Mouse (Mus musculus): ENCODE data around the gene Man1b1. TPM values are rescaled to one million over a fixed set of nuclear protein-coding genes. Genes with fewer than 3 reads are reported as not detected.

Man1b1 gene
- 48.8 and 52.0 TPM in 2 replicates for polyA plus RNA-seq (2015; fragmentation: Nextera tagmentation; extraction: Ambion mirVana)

DNA sequence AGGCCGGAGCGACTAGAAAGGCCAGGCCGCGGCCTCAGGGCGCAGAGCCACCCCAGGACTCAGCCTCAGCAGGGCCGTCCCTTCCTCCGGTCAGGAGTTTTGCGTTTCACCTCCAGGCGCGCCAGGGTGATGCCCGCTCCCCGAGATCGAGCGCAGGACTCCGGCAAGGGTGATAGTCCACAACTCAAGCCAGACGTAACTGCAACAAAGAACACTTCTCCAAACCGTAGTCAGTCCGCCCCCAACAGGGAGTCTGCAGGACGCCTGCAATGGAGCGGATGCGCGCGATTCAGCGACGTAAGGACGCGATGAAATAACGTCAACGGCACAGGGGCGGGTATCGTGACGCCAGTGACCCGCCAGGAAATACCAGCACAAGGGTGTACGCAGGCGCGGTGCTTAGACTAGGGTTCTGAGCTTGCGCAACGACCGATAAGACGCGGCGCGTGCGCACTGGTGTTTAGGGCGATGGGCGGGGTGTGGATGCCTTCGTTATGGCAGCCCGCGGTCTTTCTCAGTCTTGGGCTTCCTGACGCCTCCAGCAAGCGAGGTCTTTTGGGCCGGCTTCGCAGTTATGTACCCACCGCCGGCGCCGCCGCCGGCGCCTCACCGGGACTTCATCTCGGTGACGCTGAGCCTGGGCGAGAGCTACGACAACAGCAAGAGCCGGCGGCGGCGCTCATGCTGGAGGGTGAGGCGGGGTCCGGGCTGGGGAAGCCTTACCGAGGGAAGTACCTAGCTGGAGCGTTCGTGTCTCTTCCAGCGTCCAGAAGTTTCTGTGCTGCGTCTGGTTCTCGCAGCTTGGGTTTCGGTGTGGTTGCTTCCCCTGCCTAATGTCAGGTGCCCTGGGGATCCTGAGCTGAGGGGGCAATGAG, at the start of gene Man1b1:
TSS of gene Man1b1 (plus strand) at position 53 of the 875 bp plus-strand sequence.
- Histone ChIP-seq H3K9me3 (no peaks in the 10 kb centered on the region), H3K27me3 (no peaks in the 10 kb centered on the region), H3K9ac (peak within 1 kb of the TSS; percentile 88), H3K27ac (peak within 1 kb of the TSS; percentile 80), H3K4me3 (peak within 1 kb of the TSS; percentile 80), H3K4me2 (peak within 1 kb of the TSS; percentile 87), H3K36me3 (peaks cover 34% of the 10 kb centered on the region), H3K4me1 (peaks cover 17% of the 10 kb centered on the region)
- under 1% methylated on average over 78 of the region's 78 CpGs for WGBS
- peak; percentile 99 for ATAC-seq (ENCODE audit: borderline replicate concordance, extremely low read depth, low FRiP score, low TSS enrichment)

DNA sequence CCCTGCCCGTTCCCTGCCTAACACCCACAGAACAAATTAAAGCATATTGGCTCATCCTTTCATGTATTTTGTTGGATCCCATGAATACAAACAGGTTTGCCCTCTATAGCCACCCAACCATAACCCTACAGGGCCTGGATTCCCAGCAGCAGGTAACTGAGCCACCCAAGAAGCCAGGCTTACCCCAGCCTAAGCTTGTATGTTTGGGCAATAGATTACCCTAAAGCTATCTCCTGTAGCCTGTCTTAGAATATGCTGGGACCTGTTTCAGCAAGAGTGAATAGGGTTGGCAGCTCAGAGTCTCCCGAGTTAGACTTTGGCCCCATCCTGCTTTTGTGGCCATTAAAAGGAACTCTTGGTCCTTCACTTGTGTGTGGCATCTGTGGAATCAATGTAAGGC, 46.6 kb upstream of the Man1b1 start:
- ATAC-seq (ENCODE audit: borderline replicate concordance, extremely low read depth, low FRiP score, low TSS enrichment): no peak
- Histone ChIP-seq H3K4me1 (peaks cover 36% of the 10 kb centered on the region; the same call in 1 of the 2 replicates), H3K4me3 (no peak overlapping the region), H3K27ac (peak overlapping the region; percentile 79; the same call in 1 of the 2 replicates), H3K36me3 (peaks cover 50% of the 10 kb centered on the region), H3K27me3 (peaks cover 28% of the 10 kb centered on the region), H3K4me2 (no peak overlapping the region), H3K9me3 (no peaks in the 10 kb centered on the region), H3K9ac (no peak overlapping the region)
- WGBS: 80% methylated on average over 2 of the region's 2 CpGs

DNA sequence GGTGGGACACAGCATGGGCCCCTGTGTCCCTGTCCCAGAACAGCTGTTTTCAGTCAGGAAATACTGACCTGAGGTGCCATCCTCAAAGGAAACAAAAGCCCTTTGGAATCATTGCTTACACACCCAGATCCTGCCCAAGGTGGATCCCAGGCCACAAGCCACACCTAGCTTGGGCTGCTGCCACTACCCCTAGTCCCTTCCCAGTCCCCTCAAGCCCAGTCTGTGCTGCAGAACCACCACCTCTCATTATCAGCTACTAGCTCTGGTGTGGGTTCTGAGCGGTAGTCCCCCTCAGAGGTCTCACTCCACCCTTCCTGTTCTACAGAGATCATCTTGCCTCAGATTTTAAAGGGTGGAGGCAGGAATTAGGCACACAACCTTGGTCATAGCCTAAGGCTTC, 45.8 kb upstream of the Man1b1 start:
- no peak overlapping the region for H3K9ac ChIP-seq
- H3K4me1 ChIP-seq: peaks cover 42% of the 10 kb centered on the region
- peaks cover 35% of the 10 kb centered on the region for H3K27me3 ChIP-seq
- H3K4me2 ChIP-seq: 0 out of 2 replicates have a peak overlapping the region, but pooled peaks have one; percentile 16
- no peak for ATAC-seq (ENCODE audit: borderline replicate concordance, extremely low read depth, low FRiP score, low TSS enrichment)
- peak overlapping the region; percentile 79 for H3K27ac ChIP-seq
- peaks cover 42% of the 10 kb centered on the region for H3K36me3 ChIP-seq
- no peak overlapping the region for H3K4me3 ChIP-seq
- 58% methylated on average over 1 of the region's 1 CpGs for WGBS
- H3K9me3 ChIP-seq: no peaks in the 10 kb centered on the region

DNA sequence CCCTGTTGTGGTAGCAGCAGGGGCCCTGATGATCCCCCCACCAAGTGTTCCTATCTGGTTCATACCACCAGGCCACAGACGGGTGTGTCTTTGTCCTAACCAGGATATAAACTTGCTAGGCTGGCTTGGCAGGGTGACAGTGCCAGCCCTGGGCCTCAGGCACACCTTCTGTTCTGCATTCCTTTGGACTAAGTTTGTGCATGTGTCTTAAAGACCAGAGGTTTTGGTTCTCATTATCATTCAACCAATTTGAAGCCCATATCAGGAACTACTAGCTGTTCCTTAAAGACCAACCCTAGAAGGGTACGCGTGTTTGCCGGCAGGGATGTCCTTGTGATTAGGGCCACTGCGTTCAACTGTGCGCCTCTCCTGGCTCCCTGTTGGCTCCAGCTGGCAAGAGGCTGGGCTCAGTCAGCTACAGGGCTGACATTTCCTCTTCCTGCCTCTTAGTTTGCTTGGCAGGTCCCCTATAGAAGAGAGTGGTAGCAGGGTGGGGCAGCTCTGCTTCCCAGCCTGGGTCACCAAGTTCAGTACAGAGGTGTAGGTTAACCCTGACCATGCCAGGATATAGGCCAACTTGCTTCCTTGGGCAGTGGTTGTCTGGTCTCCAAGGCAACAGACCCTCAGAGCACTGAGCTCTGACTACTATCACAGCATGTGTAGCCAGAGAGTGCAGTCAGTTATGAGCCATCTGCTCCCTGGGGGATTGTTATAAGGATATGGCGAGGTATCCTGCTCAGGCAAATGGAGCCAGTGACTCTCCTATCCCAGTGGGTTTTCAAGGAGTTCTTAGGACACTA, 45.1 kb upstream of the Man1b1 start:
- H3K27ac ChIP-seq: peak overlapping the region; percentile 79
- H3K4me1 ChIP-seq: peaks cover 44% of the 10 kb centered on the region
- H3K9ac ChIP-seq: no peak overlapping the region
- 42% methylated on average over 7 of the region's 7 CpGs for WGBS
- H3K27me3 ChIP-seq: peaks cover 43% of the 10 kb centered on the region
- no peaks in the 10 kb centered on the region for H3K9me3 ChIP-seq
- peaks cover 38% of the 10 kb centered on the region for H3K36me3 ChIP-seq
- H3K4me2 ChIP-seq: peak overlapping the region; percentile 27; the same call in 1 of the 2 replicates
- ATAC-seq (ENCODE audit: borderline replicate concordance, extremely low read depth, low FRiP score, low TSS enrichment): peak; percentile 24; the same call in 1 of the 2 replicates
- no peak overlapping the region for H3K4me3 ChIP-seq

DNA sequence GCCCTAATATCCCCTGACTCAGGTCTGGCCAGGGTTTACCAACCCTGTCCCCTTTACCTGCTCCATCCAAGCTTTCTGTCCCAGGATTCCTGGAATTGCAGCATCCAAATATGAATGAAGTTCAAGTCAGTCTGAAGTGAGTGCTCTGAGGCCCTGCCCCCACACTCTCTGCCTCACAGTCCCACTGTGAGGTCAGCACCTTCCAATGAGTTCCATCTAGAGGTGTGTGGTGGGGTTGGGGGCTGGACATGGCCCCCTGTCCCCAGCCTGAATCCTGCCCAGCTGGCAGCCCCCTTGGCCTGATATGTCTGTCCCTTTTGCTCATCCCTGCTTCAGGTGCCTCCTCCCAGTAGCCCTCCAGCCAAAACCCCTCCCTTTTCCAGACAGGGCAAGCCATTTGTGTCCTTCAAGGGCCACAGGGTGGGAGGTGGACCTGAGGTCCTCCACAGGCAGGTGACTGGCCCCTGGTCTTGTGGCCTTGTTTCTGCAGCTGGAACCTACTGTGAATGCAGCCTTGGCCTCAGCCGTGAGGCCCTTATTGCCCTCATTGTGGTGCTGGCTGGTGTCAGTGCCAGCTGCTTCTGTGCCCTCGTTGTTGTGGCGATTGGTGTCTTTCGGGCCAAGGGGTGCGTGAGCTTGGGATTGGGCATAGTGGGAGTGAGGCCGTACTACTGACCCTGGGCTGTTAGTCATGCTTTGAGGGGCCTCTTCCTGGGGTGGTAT, 44.0 kb upstream of the Man1b1 start, which contains the start of gene Tmem210:
TSS of gene Tmem210 (plus strand) at position 219 of the 723 bp plus-strand sequence.
- Histone ChIP-seq H3K4me3 (no peak within 1 kb of the TSS), H3K4me1 (peaks cover 52% of the 10 kb centered on the region), H3K9me3 (no peaks in the 10 kb centered on the region), H3K9ac (no peak within 1 kb of the TSS), H3K27ac (peak within 1 kb of the TSS; percentile 79), H3K36me3 (peaks cover 27% of the 10 kb centered on the region), H3K4me2 (peak within 1 kb of the TSS; percentile 27; the same call in 1 of the 2 replicates), H3K27me3 (peaks cover 53% of the 10 kb centered on the region)
- WGBS: 78% methylated on average over 6 of the region's 6 CpGs
- no peak for ATAC-seq (ENCODE audit: borderline replicate concordance, extremely low read depth, low FRiP score, low TSS enrichment)

DNA sequence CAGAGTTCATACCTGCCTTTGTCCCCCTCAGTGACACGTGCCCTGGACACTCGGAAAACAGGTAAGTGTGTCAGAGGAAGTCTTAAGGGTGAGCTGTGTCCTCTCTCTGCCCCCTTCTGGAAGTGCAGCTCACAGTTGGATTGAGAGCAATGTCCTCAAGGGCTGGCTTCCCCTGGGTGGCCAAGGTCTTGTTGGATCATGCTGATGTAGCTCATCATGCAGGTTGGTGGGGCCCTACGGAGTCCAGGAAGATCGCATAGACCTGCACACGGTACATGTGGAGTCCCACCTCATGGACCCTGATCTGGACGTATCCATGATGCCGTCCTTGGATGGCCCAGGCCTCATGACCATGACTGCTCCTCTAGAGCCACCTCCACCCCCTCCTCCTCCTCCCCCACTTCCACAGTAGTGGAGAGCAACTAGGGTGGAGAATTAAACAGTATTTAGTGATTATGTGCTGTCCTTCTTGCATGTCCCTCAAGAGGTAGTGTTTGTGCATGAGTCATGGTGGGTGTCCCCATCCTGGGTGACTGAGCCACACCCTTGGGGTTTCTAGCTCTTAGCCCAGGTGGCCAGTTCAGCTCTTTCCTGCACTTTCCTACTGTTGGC, 43.3 kb upstream of the Man1b1 start:
- peaks cover 61% of the 10 kb centered on the region for H3K27me3 ChIP-seq
- no peak for ATAC-seq (ENCODE audit: borderline replicate concordance, extremely low read depth, low FRiP score, low TSS enrichment)
- 80% methylated on average over 7 of the region's 7 CpGs for WGBS

DNA sequence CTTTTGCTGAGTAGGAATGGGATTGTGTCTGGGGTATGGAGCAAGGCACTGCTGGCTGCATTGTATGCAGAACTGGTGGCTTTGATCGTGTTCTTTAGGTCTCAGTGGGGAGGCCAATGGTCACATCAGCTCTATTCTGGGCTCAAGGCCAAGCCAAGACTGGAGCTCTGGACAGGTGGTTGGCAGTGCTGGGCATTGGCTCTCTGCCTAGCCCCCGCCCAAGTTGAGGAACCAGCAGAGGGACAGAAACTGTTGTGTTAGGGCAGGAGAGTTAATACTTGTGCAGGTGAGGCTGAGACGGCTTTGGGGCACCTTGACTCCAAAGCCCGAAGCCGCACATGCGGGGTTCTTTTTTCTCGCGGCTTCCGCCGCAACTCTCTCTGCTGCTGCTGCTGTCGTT, 42.5 kb upstream of the Man1b1 start, which contains the start of gene Lrrc26:
TSS of gene Lrrc26 (plus strand) at position 265 of the 400 bp plus-strand sequence.
- H3K4me1 ChIP-seq: peaks cover 52% of the 10 kb centered on the region

More for the DNA sequence above, 43.3 kb upstream of the Man1b1 start:
- Histone ChIP-seq H3K9ac (no peak overlapping the region), H3K4me2 (no peak overlapping the region), H3K4me1 (peaks cover 52% of the 10 kb centered on the region), H3K9me3 (no peaks in the 10 kb centered on the region), H3K27ac (no peak overlapping the region), H3K36me3 (peaks cover 20% of the 10 kb centered on the region), H3K4me3 (no peak overlapping the region)

DNA sequence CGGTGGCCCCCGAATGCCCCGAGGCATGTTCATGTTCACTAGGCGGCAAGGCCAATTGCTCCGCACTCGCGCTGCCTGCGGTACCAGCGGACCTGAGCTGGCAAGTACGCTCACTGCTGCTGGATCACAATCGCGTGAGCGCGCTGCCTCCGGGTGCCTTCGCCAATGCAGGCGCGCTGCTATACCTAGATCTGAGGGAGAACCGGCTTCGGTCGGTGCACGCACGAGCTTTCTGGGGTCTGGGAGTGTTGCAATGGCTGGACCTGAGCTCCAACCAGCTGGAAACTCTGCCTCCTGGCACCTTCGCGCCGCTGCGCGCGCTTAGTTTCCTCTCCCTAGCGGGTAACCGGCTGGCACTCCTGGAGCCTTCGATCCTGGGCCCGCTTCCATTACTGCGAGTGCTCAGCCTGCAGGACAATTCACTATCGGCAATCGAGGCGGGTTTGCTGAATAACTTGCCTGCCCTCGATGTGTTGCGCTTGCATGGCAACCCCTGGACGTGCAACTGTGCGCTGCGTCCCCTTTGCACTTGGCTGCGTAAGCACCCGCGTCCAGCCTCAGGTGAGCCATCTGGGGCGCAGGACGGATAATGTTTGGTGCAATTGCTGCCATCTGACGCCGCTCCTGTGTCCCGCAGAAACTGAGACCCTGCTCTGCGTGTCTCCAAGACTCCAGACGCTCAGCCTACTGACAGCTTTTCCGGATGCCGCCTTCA, 41.9 kb upstream of the Man1b1 start:
- ATAC-seq (ENCODE audit: borderline replicate concordance, extremely low read depth, low FRiP score, low TSS enrichment): no peak
- Histone ChIP-seq H3K36me3 (peaks cover 5% of the 10 kb centered on the region), H3K9me3 (no peaks in the 10 kb centered on the region), H3K9ac (no peak overlapping the region), H3K27ac (no peak overlapping the region), H3K4me1 (peaks cover 52% of the 10 kb centered on the region), H3K4me3 (peak overlapping the region; percentile 35), H3K4me2 (peak overlapping the region; percentile 38), H3K27me3 (peaks cover 66% of the 10 kb centered on the region)
- 2% methylated on average over 54 of the region's 54 CpGs for WGBS

More for the DNA sequence above, 42.5 kb upstream of the Man1b1 start, which contains the start of gene Lrrc26:
- Histone ChIP-seq H3K9me3 (no peaks in the 10 kb centered on the region), H3K9ac (no peak within 1 kb of the TSS), H3K4me3 (peak within 1 kb of the TSS; percentile 35), H3K4me2 (peak within 1 kb of the TSS; percentile 38), H3K27ac (no peak within 1 kb of the TSS), H3K27me3 (peaks cover 65% of the 10 kb centered on the region), H3K36me3 (peaks cover 12% of the 10 kb centered on the region)
- WGBS: 8% methylated on average over 11 of the region's 11 CpGs
- no peak for ATAC-seq (ENCODE audit: borderline replicate concordance, extremely low read depth, low FRiP score, low TSS enrichment)

DNA sequence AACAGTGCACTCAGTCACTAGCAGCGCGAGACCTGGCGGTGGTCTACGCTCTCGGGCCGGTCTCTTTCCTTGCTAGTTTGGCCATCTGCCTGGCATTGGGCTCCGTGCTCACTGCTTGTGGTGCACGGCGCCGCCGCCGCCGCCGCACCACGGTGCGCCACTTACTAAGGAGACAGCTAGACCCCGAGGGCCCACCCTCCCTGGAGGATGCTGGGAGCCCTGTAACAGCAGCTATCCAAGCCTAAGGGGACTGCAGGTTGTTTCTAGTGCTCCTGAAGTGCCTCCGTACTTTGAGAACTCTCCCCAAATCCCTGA, 41.4 kb upstream of the Man1b1 start:
- WGBS: 4% methylated on average over 18 of the region's 18 CpGs
- peak overlapping the region; percentile 35; the same call in 1 of the 2 replicates for H3K4me3 ChIP-seq
- H3K4me1 ChIP-seq: peaks cover 50% of the 10 kb centered on the region
- no peak overlapping the region for H3K9ac ChIP-seq
- no peak overlapping the region for H3K27ac ChIP-seq
- no peak for ATAC-seq (ENCODE audit: borderline replicate concordance, extremely low read depth, low FRiP score, low TSS enrichment)
- H3K36me3 ChIP-seq: peaks cover 3% of the 10 kb centered on the region; the same call in 1 of the 2 replicates
- no peaks in the 10 kb centered on the region for H3K9me3 ChIP-seq
- peak overlapping the region; percentile 38 for H3K4me2 ChIP-seq
- H3K27me3 ChIP-seq: peaks cover 71% of the 10 kb centered on the region

DNA sequence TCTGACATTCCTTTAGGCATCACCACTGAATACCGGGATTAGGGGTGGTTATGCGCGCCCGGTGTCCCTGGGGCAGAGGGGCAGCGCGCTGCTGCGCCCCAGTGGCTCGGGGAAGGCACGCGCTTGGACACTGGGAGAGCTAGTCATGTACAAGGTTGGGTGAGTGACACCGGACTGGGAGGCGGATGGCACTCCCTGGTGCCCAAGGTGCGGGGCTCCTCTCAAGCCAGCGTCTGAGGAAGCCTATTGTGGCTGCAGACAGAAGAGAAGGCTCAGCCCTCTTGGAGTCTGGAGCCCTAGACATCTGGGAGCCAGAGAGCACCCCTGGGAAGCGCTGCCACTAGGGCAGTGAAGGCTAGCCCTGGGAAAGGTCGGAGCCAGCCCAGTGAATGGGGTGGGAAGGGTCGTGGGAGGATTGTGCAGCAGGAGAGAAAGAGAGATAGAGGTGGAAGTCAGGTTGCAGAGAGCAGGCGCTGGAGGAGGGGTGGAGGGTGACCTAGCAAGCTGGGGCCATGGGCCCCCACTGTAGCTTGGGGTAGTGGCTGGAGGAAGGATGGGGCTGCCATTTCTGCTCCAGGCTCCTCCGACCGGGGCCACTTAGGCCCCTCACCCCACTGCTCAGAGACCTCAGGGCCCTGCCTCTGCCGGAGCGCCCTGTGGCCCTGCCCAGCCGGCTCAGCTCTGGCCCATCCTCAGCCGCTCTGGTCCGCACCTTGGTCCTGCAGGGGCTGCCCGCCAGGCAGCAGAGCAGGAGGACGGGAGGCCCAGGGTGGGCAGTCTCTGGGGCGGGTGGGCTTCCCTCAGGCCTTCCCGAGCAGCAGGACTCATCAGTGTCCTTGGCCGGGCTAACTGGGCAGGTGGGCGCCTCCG, 40.7 kb upstream of the Man1b1 start:
- ATAC-seq (ENCODE audit: borderline replicate concordance, extremely low read depth, low FRiP score, low TSS enrichment): no peak
- 7% methylated on average over 32 of the region's 32 CpGs for WGBS
- no peaks in the 10 kb centered on the region for H3K36me3 ChIP-seq
- H3K9ac ChIP-seq: no peak overlapping the region; the same call in 1 of the 2 replicates
- peak overlapping the region; percentile 61 for H3K4me2 ChIP-seq
- H3K27ac ChIP-seq: no peak overlapping the region
- H3K27me3 ChIP-seq: peaks cover 77% of the 10 kb centered on the region
- H3K9me3 ChIP-seq: no peaks in the 10 kb centered on the region
- peaks cover 44% of the 10 kb centered on the region for H3K4me1 ChIP-seq
- peak overlapping the region; percentile 35; the same call in 1 of the 2 replicates for H3K4me3 ChIP-seq
